Mouse (Mus musculus) cerebellum, adult 11-12 months (tissue): ENCODE measurements around the gene Olfr1008.
"Not testable (repeated sequence)": the region's sequence is repeated elsewhere in the genome, so short reads cannot be mapped to it uniquely, and the experiment has no call there.

Experiments used
- DNase-seq: peaks from one replicate; pipeline ENCODE4 v3.0.0; 2022

Gene Olfr1008

DNA sequence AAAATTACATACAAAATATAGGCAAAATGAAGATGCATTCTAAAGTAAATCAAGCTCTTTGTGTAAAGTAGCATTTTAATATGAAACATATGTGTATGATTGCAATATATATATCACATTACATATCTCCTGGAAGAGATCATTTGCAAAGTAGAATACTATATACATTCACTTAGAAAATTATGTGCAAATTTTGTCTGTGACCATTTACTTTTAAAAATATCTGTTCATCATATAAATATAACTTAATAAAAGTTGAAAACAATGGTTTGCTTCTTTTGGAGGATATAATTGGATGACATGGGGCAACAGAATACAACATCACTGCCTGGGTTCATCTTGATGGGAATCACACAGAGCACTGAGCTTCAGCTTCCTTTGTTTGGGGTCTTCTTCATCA lies at the start of gene Olfr1008:
Gene Olfr1008, plus strand, starts transcription at position 301 of the 400 bp plus-strand sequence.
- no peak for DNase-seq

DNA sequence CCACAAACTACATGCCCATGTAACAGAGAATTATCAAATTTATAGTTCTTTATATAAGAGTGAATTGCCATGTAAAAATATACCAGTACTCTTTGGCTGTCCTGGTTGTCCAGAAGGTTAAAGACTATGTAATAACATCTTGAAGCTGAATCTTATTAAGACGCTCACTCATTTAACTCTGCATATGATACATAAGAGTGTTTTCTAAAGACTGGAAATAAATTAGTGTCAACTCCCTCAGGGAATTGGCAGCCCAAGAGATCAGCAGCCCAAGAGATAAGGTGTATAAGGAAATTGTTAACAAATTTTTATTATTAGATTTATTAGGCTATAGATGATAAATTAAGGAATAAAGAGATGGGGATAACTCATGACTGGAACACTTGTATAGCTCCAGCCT lies 38.6 kb upstream of the Olfr1008 start, which contains the start of gene Olfr1002:
Gene Olfr1002, minus strand, starts transcription at position 101 of the 400 bp plus-strand sequence.
- no peak for DNase-seq

DNA sequence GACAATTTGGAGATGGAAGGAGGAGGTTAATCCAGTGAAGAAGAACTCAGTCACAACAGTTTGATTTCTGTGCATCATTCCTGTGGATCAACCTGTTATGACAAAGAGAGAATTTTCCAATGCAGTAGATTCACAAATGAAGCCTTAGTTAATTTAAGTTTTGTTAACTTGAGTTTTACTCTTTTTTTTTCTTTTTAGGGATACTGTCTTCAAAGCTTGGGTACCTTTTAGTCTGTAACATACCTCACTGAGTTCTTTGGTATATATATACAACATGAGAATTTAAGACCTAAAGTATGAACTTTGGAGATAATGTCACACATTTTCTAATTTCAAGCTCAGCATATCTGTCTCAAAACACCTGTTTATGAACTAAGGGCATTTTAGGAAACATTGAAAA lies 24.9 kb upstream of the Olfr1008 start, which contains the start of gene Olfr154:
Gene Olfr154, minus strand, starts transcription at position 101 of the 400 bp plus-strand sequence.
- DNase-seq = not testable (repeated sequence)

DNA sequence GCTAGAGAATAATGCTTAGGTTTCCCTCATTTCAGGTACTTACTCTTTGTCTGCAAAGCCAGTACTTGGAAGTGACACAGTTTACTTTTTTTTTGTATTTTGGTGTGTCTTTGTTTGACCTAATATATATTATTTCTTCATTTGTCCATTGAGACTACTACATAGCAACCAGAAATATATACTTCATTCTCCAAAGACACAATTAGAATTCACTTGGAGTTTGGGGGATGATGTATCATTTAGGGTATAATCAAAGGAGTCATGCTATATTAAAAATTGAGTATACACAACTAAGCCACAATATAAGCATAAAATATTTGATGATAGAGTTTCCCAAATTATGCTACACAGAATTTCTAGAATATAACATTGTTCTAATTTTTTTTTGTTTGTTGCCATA lies 10.6 kb upstream of the Olfr1008 start, which contains the start of gene Olfr1006:
Gene Olfr1006, minus strand, starts transcription at position 101 of the 400 bp plus-strand sequence.
- no peak for DNase-seq

DNA sequence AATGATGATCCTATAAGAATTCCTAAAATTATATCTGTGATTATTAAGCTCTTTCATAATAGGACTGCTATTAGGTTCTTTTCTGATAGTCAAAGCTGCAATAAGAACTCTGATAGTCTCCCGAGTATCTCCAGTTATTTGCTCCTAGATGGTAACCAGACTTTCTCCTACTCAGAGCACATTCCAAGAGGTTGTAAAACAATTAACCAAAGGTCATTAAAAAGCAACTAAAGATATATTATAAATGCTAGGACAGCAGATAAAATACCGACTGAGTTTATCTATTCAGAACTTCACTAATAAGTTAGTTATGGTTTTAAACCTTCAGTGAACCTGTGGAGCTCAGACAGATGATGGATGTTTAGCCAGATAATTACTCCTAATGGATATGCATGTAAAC lies 21.4 kb downstream of the Olfr1008 start:
- DNase-seq = not testable (repeated sequence)

DNA sequence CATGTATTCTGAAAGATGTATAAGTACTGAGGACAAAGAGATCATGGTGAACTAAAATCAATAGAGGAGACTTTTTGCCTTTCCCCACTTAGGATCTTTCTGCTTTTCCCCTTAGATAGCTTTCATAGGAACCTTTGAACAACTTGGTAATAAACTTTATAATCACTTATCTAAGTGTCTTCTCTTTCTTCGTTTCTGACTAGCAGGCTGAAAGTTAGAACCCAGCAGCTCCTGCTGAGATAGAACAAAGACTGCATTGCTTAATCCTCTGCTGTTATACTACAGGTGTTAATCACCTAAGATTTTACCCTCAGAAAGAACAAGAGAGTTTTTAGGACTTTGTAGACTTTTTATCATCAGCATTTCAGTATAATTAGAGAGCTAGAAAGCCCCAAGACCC lies 21.9 kb downstream of the Olfr1008 start:
- no peak for DNase-seq

DNA sequence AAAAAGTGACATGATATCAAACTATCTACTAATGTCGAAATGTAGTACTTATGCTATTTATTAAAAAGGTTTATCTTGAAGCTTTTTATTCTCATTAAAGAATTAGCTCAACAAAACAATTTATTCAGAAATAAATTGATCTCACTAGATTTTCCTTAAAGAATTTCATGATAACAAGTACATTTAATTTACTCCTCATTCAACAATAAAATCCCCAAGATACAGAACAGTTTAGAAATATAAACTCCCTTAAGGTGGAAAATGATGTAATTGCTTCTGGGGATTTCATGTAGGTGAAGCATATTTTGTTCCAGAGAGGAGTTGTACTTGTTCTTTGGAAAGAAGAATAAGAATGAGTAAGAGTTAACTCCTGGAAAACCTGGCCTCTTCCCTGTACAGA lies 25.9 kb downstream of the Olfr1008 start, which contains the start of gene Olfr1009:
Gene Olfr1009, plus strand, starts transcription at position 301 of the 400 bp plus-strand sequence.
- no peak for DNase-seq

DNA sequence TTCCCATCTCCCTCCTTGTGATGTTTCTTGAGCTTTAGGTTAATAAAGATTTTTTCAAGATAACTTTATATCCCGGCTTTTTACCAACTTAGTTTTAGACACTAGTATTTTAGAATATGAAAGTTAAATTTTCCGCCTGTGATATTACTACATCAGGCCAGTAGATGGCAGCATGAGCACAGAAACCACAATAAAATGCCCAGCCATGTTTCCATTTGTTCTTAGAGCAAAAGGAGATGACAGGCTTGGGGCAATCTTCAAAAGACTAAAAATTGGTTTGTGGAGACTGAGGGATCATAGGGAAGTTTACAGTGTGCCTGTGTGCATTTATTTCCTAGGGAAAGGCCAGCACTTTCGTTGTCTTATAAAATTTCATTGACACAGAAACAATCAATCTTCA lies 36.6 kb downstream of the Olfr1008 start:
- DNase-seq = no peak
